16 mouse cellular contexts compared by ENCODE assay signal in the genomic region with DNA sequence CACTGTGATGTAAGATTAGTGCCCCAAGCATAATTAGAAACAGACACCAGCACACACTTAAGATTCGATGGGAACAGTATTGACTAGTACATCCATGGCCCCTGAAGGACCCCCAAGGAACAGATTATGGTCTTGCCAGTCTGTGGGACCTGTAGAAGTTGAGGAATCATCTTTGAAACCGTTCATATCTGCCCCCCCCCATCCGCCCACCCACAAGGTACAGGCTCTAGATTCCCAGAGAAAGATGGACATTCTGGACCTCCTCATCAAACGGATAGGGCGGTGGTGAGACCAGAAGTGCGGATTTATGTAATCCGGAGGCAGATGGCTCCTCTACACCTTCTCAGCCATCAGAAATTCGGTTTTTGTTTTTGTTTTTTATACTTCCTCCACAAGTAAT.
"Had no signal": no experiment of that assay in that cellular context is flagged by ENCODE, and none has a peak within 500 bp of the region (broad histone marks: within the 10 kb centered on the region; RNA-seq: fewer than 3 reads in every experiment).

No protein-coding gene starts in this region.

- H3K27ac ChIP-seq: kidney, embryonic 15.5 days; liver, embryonic 14.5 days; macrophage; midbrain, embryonic 12.5 days; midbrain, embryonic 15.5 days; neural tube, embryonic 12.5 days; neural tube, embryonic 15.5 days; stomach, postnatal 0 days had no signal

- H3K9ac ChIP-seq: kidney, embryonic 15.5 days; liver, embryonic 14.5 days; liver, postnatal 0 days; lung, embryonic 14.5 days; midbrain, embryonic 12.5 days; midbrain, embryonic 15.5 days; neural tube, embryonic 12.5 days; neural tube, embryonic 15.5 days had no signal

- H3K4me2 ChIP-seq: midbrain, embryonic 12.5 days; midbrain, embryonic 15.5 days; neural tube, embryonic 12.5 days had no signal

- H3K4me3 ChIP-seq: kidney, embryonic 15.5 days; midbrain, embryonic 12.5 days; midbrain, embryonic 15.5 days; neural tube, embryonic 12.5 days; neural tube, embryonic 15.5 days had no signal

- DNase-seq: kidney, postnatal 10 days; kidney, postnatal 36 days; liver, postnatal 0 days; lung, embryonic 14.5 days; right cerebral cortex, postnatal 4 days; thymus, adult 2 months; thymus, postnatal 14 days; thymus, postnatal 4 days had no signal

- H3K9me3 ChIP-seq: kidney, embryonic 15.5 days; midbrain, embryonic 12.5 days; midbrain, embryonic 15.5 days; neural tube, embryonic 12.5 days; neural tube, embryonic 15.5 days had no signal

- H3K36me3 ChIP-seq: kidney, embryonic 15.5 days; midbrain, embryonic 12.5 days; midbrain, embryonic 15.5 days; neural tube, embryonic 12.5 days; neural tube, embryonic 15.5 days had no signal

- H3K4me1 ChIP-seq: neural tube, embryonic 12.5 days had no signal

- ATAC-seq: liver, postnatal 0 days; midbrain, embryonic 15.5 days had no signal

- H3K27me3 ChIP-seq: kidney, embryonic 15.5 days; midbrain, embryonic 12.5 days; midbrain, embryonic 15.5 days; neural tube, embryonic 12.5 days; neural tube, embryonic 15.5 days had no signal
